Mouse (Mus musculus): ENCODE results near the gene Ablim1. TPM values are rescaled to one million over a fixed set of nuclear protein-coding genes. Genes with fewer than 3 reads are reported as not detected.

The Ablim1 gene
- polyA plus RNA-seq, 2 experiments = 3.0 to 4.7 TPM

- H3K4me1 ChIP-seq (replicated peaks; ENCODE audit: control insufficient read depth in 2 of 2, insufficient read depth in 2 of 2, low read length in 1 of 2) = peaks cover 0 to 3% of the 10 kb centered on the region in 2 experiments; a peak in 2 of 4 replicates
- ATAC-seq (ENCODE audit: insufficient read depth) (no peak), DNase-seq (ENCODE audit: low read depth in 3 of 3, low spot score in 3 of 3) (no peak)
- no peak overlapping the region for H3K4me3 ChIP-seq (ENCODE audit: insufficient read depth in 1 of 2, low read depth in 2 of 2, low read length in 2 of 2)
- no peaks in the 10 kb centered on the region for H3K9me3 ChIP-seq (ENCODE audit: control insufficient read depth, low read length)
- H3K27ac ChIP-seq = no peak overlapping the region
- no peak overlapping the region for H3K4me2 ChIP-seq (ENCODE audit: low read depth)
- H3K27me3 ChIP-seq (ENCODE audit: control insufficient read depth, insufficient read depth, low read length) = no peaks in the 10 kb centered on the region
- H3K36me3 ChIP-seq (replicated peaks; ENCODE audit: control insufficient read depth, insufficient read depth, low read depth) = no peaks in the 10 kb centered on the region
- no peak overlapping the region for H3K9ac ChIP-seq (replicated peaks)
- TF ChIP-seq CTCF (IDR thresholded peaks at IDR 0.05; ENCODE audit: low read depth) = no peak
- TF ChIP-seq EP300 (IDR thresholded peaks at IDR 0.05; ENCODE audit: low read depth) = no peak
- WGBS (ENCODE audit: insufficient replicate concordance) = 76% methylated on average over 8 of the region's 8 CpGs
Observed at GRCm38 (mm10) chr19:56989171-56989570, 325.5 kb downstream of the Ablim1 start.

GRCm38 (mm10) chr19:56984229-56984628 is 330.5 kb downstream of the Ablim1 start:
- Histone ChIP-seq H3K27me3 (ENCODE audit: control insufficient read depth, insufficient read depth, low read length) (no peaks in the 10 kb centered on the region), H3K36me3 (replicated peaks; ENCODE audit: control insufficient read depth, insufficient read depth, low read depth) (no peaks in the 10 kb centered on the region), H3K9me3 (ENCODE audit: control insufficient read depth, low read length) (no peaks in the 10 kb centered on the region), H3K4me1 (replicated peaks; ENCODE audit: control insufficient read depth in 2 of 2, insufficient read depth in 2 of 2, low read length in 1 of 2) (peaks cover 0 to 3% of the 10 kb centered on the region in 2 experiments; a peak in 2 of 4 replicates), H3K9ac (replicated peaks) (no peak overlapping the region), H3K4me2 (ENCODE audit: low read depth) (no peak overlapping the region), H3K4me3 (ENCODE audit: insufficient read depth in 1 of 2, low read depth in 2 of 2, low read length in 2 of 2) (no peak overlapping the region), H3K27ac (no peak overlapping the region)
- DNase-seq (ENCODE audit: low read depth in 3 of 3, low spot score in 3 of 3) (no peak), ATAC-seq (ENCODE audit: insufficient read depth) (no peak)
- no peak for TF ChIP-seq EP300 (IDR thresholded peaks at IDR 0.05; ENCODE audit: low read depth)
- TF ChIP-seq CTCF (IDR thresholded peaks at IDR 0.05; ENCODE audit: low read depth) = no peak
- WGBS (ENCODE audit: insufficient replicate concordance) = 50% methylated on average over 4 of the region's 4 CpGs

DNA sequence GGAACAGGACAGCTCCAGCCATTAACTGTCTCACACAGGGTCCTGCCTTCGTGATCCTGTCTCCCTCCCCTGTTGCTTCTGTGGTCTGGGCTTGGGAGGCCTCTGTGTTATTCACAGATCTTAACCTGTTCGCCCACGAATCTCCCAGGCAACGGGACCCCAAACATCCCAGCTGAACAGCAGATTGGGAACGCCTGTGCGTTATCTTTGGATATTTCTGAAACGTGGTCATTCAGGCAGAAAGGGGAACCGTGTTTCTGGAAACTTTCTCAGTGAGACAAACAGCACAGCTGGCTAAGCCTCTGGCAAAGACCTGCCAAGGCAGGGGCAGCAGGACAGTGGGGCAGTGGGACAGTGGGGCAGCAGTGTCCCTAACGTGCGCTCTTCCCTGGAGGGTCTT is 331.0 kb downstream of the Ablim1 start:
- H3K27me3 ChIP-seq (ENCODE audit: control insufficient read depth, insufficient read depth, low read length) = no peaks in the 10 kb centered on the region
- no peak overlapping the region for H3K27ac ChIP-seq
- no peak overlapping the region for H3K4me3 ChIP-seq (ENCODE audit: insufficient read depth in 1 of 2, low read depth in 2 of 2, low read length in 2 of 2)
- no peaks in the 10 kb centered on the region for H3K36me3 ChIP-seq (replicated peaks; ENCODE audit: control insufficient read depth, insufficient read depth, low read depth)
- WGBS (ENCODE audit: insufficient replicate concordance) = 39% methylated on average over 10 of the region's 10 CpGs
- DNase-seq (ENCODE audit: low read depth in 3 of 3, low spot score in 3 of 3) (no peak), ATAC-seq (ENCODE audit: insufficient read depth) (no peak)
- H3K9ac ChIP-seq (replicated peaks) = no peak overlapping the region
- TF ChIP-seq EP300 (IDR thresholded peaks at IDR 0.05; ENCODE audit: low read depth) = no peak
- TF ChIP-seq CTCF (IDR thresholded peaks at IDR 0.05; ENCODE audit: low read depth) = no peak
- peaks cover 0 to 3% of the 10 kb centered on the region in 2 experiments; a peak in 2 of 4 replicates for H3K4me1 ChIP-seq (replicated peaks; ENCODE audit: control insufficient read depth in 2 of 2, insufficient read depth in 2 of 2, low read length in 1 of 2)
- no peak overlapping the region for H3K4me2 ChIP-seq (ENCODE audit: low read depth)
- H3K9me3 ChIP-seq (ENCODE audit: control insufficient read depth, low read length) = no peaks in the 10 kb centered on the region

Other genes with a start within 250 kb of the Ablim1 start
- 4.8 and 5.1 TPM in 2 replicates for gene Fam160b1, start 45.8 kb upstream of the Ablim1 start, polyA plus RNA-seq (2012; rRNA removed)
- 5.4 and 6.4 TPM in 2 replicates for gene Fam160b1, start 45.8 kb upstream of the Ablim1 start, polyA plus RNA-seq (2014; fragmentation: Nextera tagmentation; extraction: Ambion mirVana)
- 4.2 and 6.7 TPM in 2 replicates for gene Trub1, start 138.0 kb upstream of the Ablim1 start, polyA plus RNA-seq (2012; rRNA removed)
- 7.8 and 8.1 TPM in 2 replicates for gene Trub1, start 138.0 kb upstream of the Ablim1 start, polyA plus RNA-seq (2014; fragmentation: Nextera tagmentation; extraction: Ambion mirVana)